Mouse (Mus musculus): Measurements from ENCODE around the gene Loxl1.

GRCm38 (mm10) chr9:58305686-58306085 lies 7.3 kb downstream of the Loxl1 start:
- TF ChIP-seq CTCF (IDR thresholded peaks at IDR 0.05; ENCODE audit: low read depth) (no peak), EP300 (optimal IDR thresholded peaks at IDR 0.05) (no peak)
